Mouse (Mus musculus) testis, adult 2 months (tissue): ENCODE results near the gene Rhbg. TPM values are rescaled to one million over a fixed set of nuclear protein-coding genes. Genes with fewer than 3 reads are reported as not detected.

Experiments
- H3K27ac ChIP-seq: fragments of 200-500 bp; 2 replicates; pipeline ENCODE4 v1.5.1; 2012; ENCODE audit warnings: low read depth, low read length; ENCODE audit not compliant: control insufficient read depth, insufficient read depth
- H3K27me3 ChIP-seq: fragments of 200-500 bp; 2 replicates; pipeline ENCODE4 v1.6.1; 2012; ENCODE audit warnings: mild to moderate bottlenecking, low read length, moderate library complexity; ENCODE audit not compliant: control insufficient read depth, insufficient read depth
- H3K36me3 ChIP-seq: fragments of 200-500 bp; 2 replicates; pipeline ENCODE4 v1.6.1; 2012; ENCODE audit warnings: mild to moderate bottlenecking, low read length; ENCODE audit not compliant: control insufficient read depth, insufficient read depth
- H3K4me1 ChIP-seq: fragments of 200-500 bp; 2 replicates; pipeline ENCODE4 v1.6.1; 2012; ENCODE audit warnings: low read length; ENCODE audit not compliant: control insufficient read depth, insufficient read depth
- H3K4me3 ChIP-seq: fragments of 200-500 bp; 2 replicates; pipeline ENCODE4 v1.5.1; 2012; ENCODE audit warnings: low read depth, mild to moderate bottlenecking, low read length, moderate library complexity, mixed read lengths; ENCODE audit not compliant: control insufficient read depth
- CTCF ChIP-seq: fragments of 200-500 bp; IDR thresholded peaks from 2 replicates; pipeline ENCODE4 v1.5.1; 2012; ENCODE audit warnings: low read depth, mild to moderate bottlenecking, inconsistent platforms, low read length, moderate library complexity; ENCODE audit not compliant: control insufficient read depth, insufficient read depth, insufficient replicate concordance
- POLR2A ChIP-seq: fragments of 200-500 bp; IDR thresholded peaks from 2 replicates; pipeline ENCODE4 v1.6.1; 2012; ENCODE audit warnings: low read depth, mild to moderate bottlenecking, inconsistent platforms, low read length, moderate library complexity; ENCODE audit not compliant: control insufficient read depth
- polyA plus RNA-seq: library from polyadenylated mRNA; depleted of rRNA; stranded (reverse); fragments of >200 nt; gene quantifications from 2 replicates; pipeline ENCODE4 v1.2.3, GENCODE M21; 2012

Gene Rhbg
- polyA plus RNA-seq, 1 experiment = 3.9 TPM

- Histone ChIP-seq H3K4me1 (no peaks in the 10 kb centered on the region; the same call in 1 of the 2 replicates), H3K27me3 (no peaks in the 10 kb centered on the region), H3K4me3 (no peak overlapping the region), H3K27ac (no peak overlapping the region), H3K36me3 (no peaks in the 10 kb centered on the region)
- TF ChIP-seq CTCF = no peak
- TF ChIP-seq POLR2A = no peak
Observed at GRCm38 (mm10) chr3:88238866-88239391, 15.6 kb downstream of the Rhbg start.

GRCm38 (mm10) chr3:88237556-88238194 is 16.8 kb downstream of the Rhbg start:
- Histone ChIP-seq H3K4me1 (no peaks in the 10 kb centered on the region; the same call in 1 of the 2 replicates), H3K36me3 (no peaks in the 10 kb centered on the region), H3K27me3 (no peaks in the 10 kb centered on the region), H3K27ac (no peak overlapping the region), H3K4me3 (no peak overlapping the region)
- TF ChIP-seq POLR2A (no peak), CTCF (peak; percentile 48; the same call in 1 of the 2 replicates)

- Histone ChIP-seq H3K4me3 (no peak overlapping the region), H3K27ac (no peak overlapping the region), H3K4me1 (no peaks in the 10 kb centered on the region; the same call in 1 of the 2 replicates), H3K27me3 (no peaks in the 10 kb centered on the region), H3K36me3 (no peaks in the 10 kb centered on the region)
- TF ChIP-seq POLR2A (no peak), CTCF (no peak)
Observed at GRCm38 (mm10) chr3:88237161-88237555, 17.4 kb downstream of the Rhbg start.

GRCm38 (mm10) chr3:88235616-88236015 is 18.9 kb downstream of the Rhbg start:
- H3K4me3 ChIP-seq = no peak overlapping the region
- H3K27ac ChIP-seq = no peak overlapping the region
- H3K4me1 ChIP-seq = no peaks in the 10 kb centered on the region; the same call in 1 of the 2 replicates
- H3K27me3 ChIP-seq = no peaks in the 10 kb centered on the region
- no peaks in the 10 kb centered on the region for H3K36me3 ChIP-seq
- no peak for TF ChIP-seq CTCF
- no peak for TF ChIP-seq POLR2A

GRCm38 (mm10) chr3:88235216-88235615 is 19.3 kb downstream of the Rhbg start:
- no peaks in the 10 kb centered on the region; the same call in 1 of the 2 replicates for H3K4me1 ChIP-seq
- no peaks in the 10 kb centered on the region for H3K36me3 ChIP-seq
- no peak overlapping the region for H3K27ac ChIP-seq
- no peaks in the 10 kb centered on the region for H3K27me3 ChIP-seq
- H3K4me3 ChIP-seq = no peak overlapping the region
- no peak for TF ChIP-seq POLR2A
- TF ChIP-seq CTCF = no peak

GRCm38 (mm10) chr3:88234041-88234440 is 20.5 kb downstream of the Rhbg start:
- no peak for TF ChIP-seq CTCF
- TF ChIP-seq POLR2A = no peak
- no peaks in the 10 kb centered on the region; the same call in 1 of the 2 replicates for H3K4me1 ChIP-seq
- no peak overlapping the region for H3K4me3 ChIP-seq
- H3K27ac ChIP-seq = no peak overlapping the region
- H3K36me3 ChIP-seq = no peaks in the 10 kb centered on the region
- H3K27me3 ChIP-seq = no peaks in the 10 kb centered on the region

GRCm38 (mm10) chr3:88232851-88233649 is 21.5 kb downstream of the Rhbg start:
- TF ChIP-seq CTCF = no peak
- TF ChIP-seq POLR2A = no peak
- H3K4me1 ChIP-seq = no peaks in the 10 kb centered on the region; the same call in 1 of the 2 replicates
- H3K27me3 ChIP-seq = no peaks in the 10 kb centered on the region
- H3K36me3 ChIP-seq = no peaks in the 10 kb centered on the region
- H3K4me3 ChIP-seq = no peak overlapping the region
- H3K27ac ChIP-seq = no peak overlapping the region
